Mouse (Mus musculus) midbrain, embryonic 16.5 days (tissue): Measurements from ENCODE around the gene Exoc4. TPM values are rescaled to one million over a fixed set of nuclear protein-coding genes. Genes with fewer than 3 reads are reported as not detected.

Experiments
- ATAC-seq: fragments of 200-750 bp; cut with Nextera tagmentation; 2 replicates; pipeline ENCODE4 v1.8.0; 2017; ENCODE audit warnings: moderate TSS enrichment
- H3K27ac ChIP-seq: fragments of 300-500 bp; sonication (generic); 2 replicates; pipeline ENCODE4 v1.5.1; 2014; ENCODE audit warnings: mild to moderate bottlenecking, low read length, mixed read lengths
- H3K27me3 ChIP-seq: fragments of 300-500 bp; sonication (generic); 2 replicates; pipeline ENCODE4 v1.6.1; 2014; ENCODE audit warnings: low read depth, low read length, mixed read lengths; ENCODE audit not compliant: control insufficient read depth, insufficient read depth
- H3K36me3 ChIP-seq: fragments of 300-500 bp; sonication (generic); 2 replicates; pipeline ENCODE4 v1.6.1; 2014; ENCODE audit warnings: mild to moderate bottlenecking, low read length, moderate library complexity, mixed read lengths; ENCODE audit not compliant: control insufficient read depth, insufficient read depth
- H3K4me1 ChIP-seq: fragments of 300-500 bp; sonication (generic); 2 replicates; pipeline ENCODE4 v1.6.1; 2014; ENCODE audit warnings: mild to moderate bottlenecking, low read length, mixed read lengths; ENCODE audit not compliant: control insufficient read depth, insufficient read depth
- H3K4me2 ChIP-seq: fragments of 300-500 bp; sonication (generic); 2 replicates; pipeline ENCODE4 v1.6.1; 2014; ENCODE audit warnings: mild to moderate bottlenecking, low read length, mixed read lengths
- H3K4me3 ChIP-seq: fragments of 300-500 bp; sonication (generic); 2 replicates; pipeline ENCODE4 v1.5.1; 2014; ENCODE audit warnings: low read depth, mild to moderate bottlenecking, low read length, moderate library complexity, mixed read lengths
- H3K9ac ChIP-seq: fragments of 300-500 bp; sonication (generic); 2 replicates; pipeline ENCODE4 v1.6.1; 2014; ENCODE audit warnings: low read depth, low read length, mixed read lengths
- H3K9me3 ChIP-seq: fragments of 300-500 bp; sonication (generic); replicated peaks from 2 replicates; pipeline ENCODE4 v1.6.1; 2014; ENCODE audit warnings: mild to moderate bottlenecking, low read length, mixed read lengths; ENCODE audit not compliant: control insufficient read depth, poor library complexity, severe bottlenecking
- WGBS: fragments of 180-500 bp; shearing (Covaris S2); extraction: QIAGEN DNeasy Blood & Tissue Kit; methylation state at CpG from one replicate; pipeline ENCODE4 v1.1.7; 2014; 5-methylcytosine and 5-hydroxymethylcytosine counted together
- polyA plus RNA-seq: library from polyadenylated mRNA; unstranded; fragments of >200 nt; fragmentation: Nextera tagmentation; extraction: Ambion mirVana; gene quantifications from 2 replicates; pipeline ENCODE4 v1.2.1, GENCODE M21; 2015

Exoc4 gene
- polyA plus RNA-seq, 1 experiment from 2014 or later: 48.7 TPM

DNA sequence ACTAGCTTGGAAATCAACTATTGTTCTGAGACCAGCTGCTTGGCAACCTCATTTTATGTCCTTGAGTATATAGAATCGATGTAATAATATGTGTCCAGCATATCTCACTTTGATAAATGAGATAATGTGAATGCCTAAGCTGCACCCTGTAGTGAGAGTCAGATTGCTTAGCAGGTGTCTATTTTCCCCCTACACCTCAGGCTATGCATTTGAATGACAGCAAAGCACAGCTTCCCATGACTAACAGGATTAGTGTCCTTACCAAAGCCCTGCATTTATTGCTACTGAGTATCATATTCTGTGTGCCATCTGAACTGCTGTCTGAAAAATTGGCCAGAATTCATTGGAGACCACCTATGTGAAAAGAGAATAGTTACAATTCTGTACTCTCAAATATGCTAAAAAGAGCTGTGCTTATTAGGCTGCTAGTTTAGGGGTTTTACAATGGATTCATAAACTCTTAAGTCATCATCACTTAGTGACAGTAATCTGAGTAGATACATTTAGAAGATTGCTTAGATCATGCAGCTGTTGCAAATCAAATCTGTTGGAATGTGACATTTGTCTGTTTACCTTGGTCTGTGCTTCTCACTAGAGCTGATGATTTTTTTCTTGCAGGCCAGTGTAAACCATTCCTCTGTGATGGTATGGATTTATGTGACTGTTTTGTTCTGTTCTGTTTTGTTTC, 98.3 kb downstream of the Exoc4 start:
- H3K36me3 ChIP-seq: no peaks in the 10 kb centered on the region
- H3K27ac ChIP-seq: no peak overlapping the region; the same call in 1 of the 2 replicates
- H3K4me1 ChIP-seq: peaks cover 3% of the 10 kb centered on the region; the same call in 1 of the 2 replicates
- H3K4me2 ChIP-seq: no peak overlapping the region
- ATAC-seq: peak; percentile 56; the same call in 1 of the 2 replicates
- H3K9ac ChIP-seq: no peak overlapping the region
- WGBS: 23% methylated on average over 1 of the region's 1 CpGs
- no peak overlapping the region for H3K4me3 ChIP-seq
- H3K27me3 ChIP-seq: no peaks in the 10 kb centered on the region
- H3K9me3 ChIP-seq: no peaks in the 10 kb centered on the region

DNA sequence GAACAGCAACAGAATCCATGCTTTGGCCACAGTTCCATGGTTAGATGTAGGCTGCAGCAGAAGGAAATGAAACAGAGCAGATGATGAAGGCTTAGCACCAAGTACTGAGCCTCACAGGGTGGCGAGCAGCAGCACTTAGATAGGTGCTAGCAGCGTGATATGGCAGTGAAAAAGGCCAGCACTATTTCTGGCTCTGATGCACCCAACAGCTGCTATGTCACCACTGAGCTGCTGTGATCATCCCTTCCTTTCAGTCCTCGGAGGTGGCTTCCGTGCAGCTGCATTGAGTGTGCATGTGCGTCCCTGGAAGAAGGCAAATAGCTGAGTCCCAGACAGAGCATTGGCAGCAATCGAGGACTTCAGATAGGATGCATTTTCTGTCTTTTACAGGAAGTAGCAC, 112.7 kb downstream of the Exoc4 start:
- WGBS: 79% methylated on average over 6 of the region's 6 CpGs
- Histone ChIP-seq H3K4me3 (no peak overlapping the region), H3K27me3 (no peaks in the 10 kb centered on the region), H3K4me1 (no peaks in the 10 kb centered on the region), H3K9ac (no peak overlapping the region), H3K36me3 (no peaks in the 10 kb centered on the region), H3K4me2 (no peak overlapping the region), H3K9me3 (no peaks in the 10 kb centered on the region), H3K27ac (no peak overlapping the region)
- no peak for ATAC-seq

DNA sequence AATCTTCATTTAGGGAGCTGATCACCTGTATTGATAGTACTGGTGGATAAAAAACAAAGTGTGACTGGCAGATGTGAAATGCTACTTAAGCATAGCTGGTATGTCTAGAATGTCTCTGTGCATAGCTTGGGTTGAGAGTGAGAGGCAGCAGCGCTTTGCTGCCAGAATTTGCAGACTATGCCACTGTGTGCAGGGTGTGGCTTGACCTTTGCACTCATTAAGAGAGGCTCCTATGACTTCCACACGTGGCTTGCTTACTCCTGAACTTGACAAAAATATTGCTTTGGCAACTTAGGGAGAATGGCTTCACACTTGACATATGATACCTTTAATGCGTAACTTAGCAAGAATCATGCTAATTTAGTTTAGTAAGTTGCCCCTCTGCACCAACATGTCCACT, 131.6 kb downstream of the Exoc4 start:
- no peak for ATAC-seq
- 80% methylated on average over 3 of the region's 3 CpGs for WGBS

DNA sequence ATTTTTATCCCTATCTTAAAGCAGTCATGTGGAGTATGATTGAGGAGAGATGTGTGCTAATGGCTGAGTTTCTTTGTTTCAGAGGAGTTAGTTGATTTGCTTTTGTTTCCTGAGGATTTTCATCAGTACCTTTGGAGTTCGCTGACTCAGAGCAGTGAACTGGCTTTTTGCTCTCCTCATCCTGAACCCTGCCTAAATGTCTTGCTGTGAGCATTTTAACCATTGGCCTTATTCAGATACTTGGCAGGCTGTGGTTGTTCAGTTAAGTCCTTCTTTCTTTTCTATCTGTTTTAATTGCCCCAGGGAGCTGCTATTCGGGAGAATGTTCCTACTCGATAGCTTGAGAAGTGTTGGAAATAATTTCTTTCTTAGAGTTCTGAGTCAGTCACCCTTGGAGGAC, 133.3 kb downstream of the Exoc4 start:
- H3K4me3 ChIP-seq: no peak overlapping the region
- no peaks in the 10 kb centered on the region for H3K4me1 ChIP-seq
- H3K9me3 ChIP-seq: no peaks in the 10 kb centered on the region
- WGBS: 28% methylated on average over 3 of the region's 3 CpGs
- ATAC-seq: no peak
- no peaks in the 10 kb centered on the region for H3K36me3 ChIP-seq
- no peak overlapping the region for H3K9ac ChIP-seq
- no peak overlapping the region for H3K27ac ChIP-seq
- H3K27me3 ChIP-seq: no peaks in the 10 kb centered on the region
- H3K4me2 ChIP-seq: no peak overlapping the region

More for the DNA sequence above, 131.6 kb downstream of the Exoc4 start:
- Histone ChIP-seq H3K4me3 (no peak overlapping the region), H3K36me3 (no peaks in the 10 kb centered on the region), H3K4me2 (no peak overlapping the region), H3K9ac (no peak overlapping the region), H3K27me3 (no peaks in the 10 kb centered on the region), H3K4me1 (no peaks in the 10 kb centered on the region), H3K27ac (no peak overlapping the region), H3K9me3 (no peaks in the 10 kb centered on the region)

DNA sequence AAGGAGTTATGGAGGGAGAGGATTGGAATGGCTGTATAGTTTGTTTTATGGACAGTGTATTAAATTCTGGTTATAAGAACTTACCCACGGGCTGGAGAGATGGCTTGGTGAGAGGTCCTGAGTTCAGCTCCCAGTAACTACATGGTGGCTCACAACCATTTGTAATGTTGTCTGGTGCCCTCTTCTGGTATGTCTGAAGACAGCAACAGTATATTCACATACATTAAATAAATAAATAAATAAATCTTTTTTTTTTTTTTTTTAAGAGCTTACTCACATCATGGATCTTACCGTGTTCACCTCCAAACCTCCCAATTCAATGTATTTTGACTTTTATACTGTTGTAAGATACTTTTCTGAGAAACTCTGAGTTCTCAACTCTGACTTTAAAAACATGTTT, 143.1 kb downstream of the Exoc4 start:
- Histone ChIP-seq H3K4me2 (no peak overlapping the region), H3K27ac (no peak overlapping the region), H3K4me3 (no peak overlapping the region), H3K9ac (no peak overlapping the region), H3K9me3 (no peaks in the 10 kb centered on the region), H3K27me3 (no peaks in the 10 kb centered on the region), H3K36me3 (no peaks in the 10 kb centered on the region), H3K4me1 (no peaks in the 10 kb centered on the region)
- no peak for ATAC-seq
- WGBS: 89% methylated on average over 2 of the region's 2 CpGs

DNA sequence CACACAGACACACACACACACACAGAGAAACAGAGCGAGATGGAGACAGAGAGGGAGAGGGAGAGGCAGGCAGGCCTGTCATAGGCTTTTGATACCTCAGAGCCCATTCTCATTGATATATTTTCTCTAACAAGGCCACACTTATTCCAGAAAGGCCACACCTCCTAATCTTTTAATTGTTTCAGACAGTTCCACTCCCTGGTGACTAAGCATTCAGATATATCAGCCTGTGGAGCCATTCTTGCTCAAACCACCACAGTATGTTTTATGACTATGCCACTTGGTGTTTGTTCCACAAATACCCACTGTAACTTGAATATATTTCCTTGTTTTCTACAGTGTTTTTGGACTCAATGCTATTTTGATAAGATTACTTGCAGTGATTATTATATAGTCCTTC, 150.6 kb downstream of the Exoc4 start:
- Histone ChIP-seq H3K4me1 (0 out of 2 replicates have a peak, but pooled peaks cover 2% of the 10 kb centered on the region), H3K4me2 (no peak overlapping the region), H3K9ac (no peak overlapping the region), H3K27me3 (no peaks in the 10 kb centered on the region), H3K36me3 (no peaks in the 10 kb centered on the region), H3K4me3 (no peak overlapping the region), H3K27ac (no peak overlapping the region), H3K9me3 (no peaks in the 10 kb centered on the region)
- 57% methylated on average over 1 of the region's 1 CpGs for WGBS
- no peak for ATAC-seq

DNA sequence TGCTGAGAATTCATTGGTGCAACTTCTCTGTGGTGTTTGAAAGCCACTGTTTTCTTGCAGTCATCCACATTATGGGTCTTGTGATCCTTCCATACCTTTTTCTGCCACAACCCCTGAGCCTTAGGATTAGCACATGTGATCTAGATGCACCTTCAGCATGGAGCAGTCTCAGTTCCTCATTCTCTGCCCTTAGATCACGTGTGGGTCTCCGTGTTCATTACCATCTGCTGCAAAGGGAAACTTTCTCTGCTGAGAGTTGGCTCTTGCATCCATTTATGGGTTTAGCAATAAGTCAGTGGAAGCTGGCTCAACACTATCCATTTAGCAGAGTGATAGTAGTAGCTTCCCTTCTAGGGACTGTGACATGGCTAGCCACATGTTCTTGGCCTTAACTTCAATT, 152.3 kb downstream of the Exoc4 start:
- Histone ChIP-seq H3K4me3 (no peak overlapping the region), H3K9me3 (no peaks in the 10 kb centered on the region), H3K4me1 (peaks cover 5% of the 10 kb centered on the region; the same call in 1 of the 2 replicates), H3K4me2 (no peak overlapping the region), H3K27ac (no peak overlapping the region), H3K36me3 (no peaks in the 10 kb centered on the region), H3K27me3 (no peaks in the 10 kb centered on the region), H3K9ac (no peak overlapping the region)
- ATAC-seq: no peak
- 99% methylated on average over 2 of the region's 2 CpGs for WGBS

DNA sequence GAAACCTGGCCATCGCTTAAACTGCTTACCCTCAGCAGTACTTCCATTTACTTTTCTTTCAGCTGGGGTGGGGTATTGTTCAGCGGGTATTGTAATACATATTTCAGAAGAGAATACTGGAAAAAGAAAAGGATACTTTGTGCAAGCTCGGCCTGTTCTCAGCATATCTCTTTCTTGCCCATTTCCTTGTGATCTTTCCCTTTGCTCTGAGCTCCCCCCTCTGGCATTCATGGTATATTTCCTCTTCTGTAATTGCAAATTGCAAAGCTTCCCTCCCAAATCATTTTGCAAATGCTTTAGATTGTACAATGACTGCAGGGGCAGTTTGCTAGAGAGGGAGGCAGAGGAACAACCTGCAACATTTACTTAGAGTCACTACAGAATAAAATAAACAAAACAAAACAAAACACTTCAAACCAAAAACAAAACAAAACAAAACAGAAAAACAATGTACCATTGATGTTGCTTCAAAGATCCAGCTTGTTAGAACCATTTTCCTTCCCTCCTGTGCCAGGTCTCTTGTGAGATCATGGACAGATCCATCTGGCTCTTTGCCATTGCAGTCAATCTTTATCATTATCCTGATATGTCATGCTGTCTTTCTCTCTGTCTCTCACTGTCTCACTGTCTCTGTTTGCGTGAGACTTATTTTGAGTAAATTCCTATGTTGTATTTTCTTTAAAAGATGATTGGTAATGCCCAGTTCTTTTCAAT, 156.8 kb downstream of the Exoc4 start:
- no peaks in the 10 kb centered on the region for H3K27me3 ChIP-seq
- no peaks in the 10 kb centered on the region for H3K36me3 ChIP-seq
- no peak overlapping the region for H3K4me2 ChIP-seq
- no peak overlapping the region for H3K27ac ChIP-seq
- H3K9ac ChIP-seq: no peak overlapping the region
- H3K4me3 ChIP-seq: no peak overlapping the region
- no peaks in the 10 kb centered on the region for H3K9me3 ChIP-seq
- peak; percentile 45; the same call in 1 of the 2 replicates for ATAC-seq
- peaks cover 5% of the 10 kb centered on the region; the same call in 1 of the 2 replicates for H3K4me1 ChIP-seq
- 42% methylated on average over 4 of the region's 4 CpGs for WGBS

DNA sequence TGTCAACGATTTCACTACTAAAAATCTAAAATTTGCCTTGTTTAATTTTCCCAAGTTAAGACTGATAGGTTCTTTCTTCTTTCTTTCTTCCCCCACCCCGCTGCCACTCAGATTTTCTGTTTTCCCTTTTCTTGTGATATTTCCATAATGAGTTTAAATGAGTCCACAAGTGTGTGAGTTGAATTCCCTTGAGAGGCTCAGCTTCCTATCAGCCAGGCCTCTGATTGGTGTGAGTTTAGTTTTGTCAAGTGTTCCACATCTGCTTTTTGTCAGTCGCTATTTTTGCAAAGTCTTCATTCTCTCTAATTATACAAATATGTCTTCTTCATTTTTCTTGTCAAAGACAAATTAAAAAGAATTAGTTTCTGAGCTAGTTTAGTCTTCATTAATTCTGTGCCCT, 160.7 kb downstream of the Exoc4 start:
- no peak for ATAC-seq
- Histone ChIP-seq H3K27ac (no peak overlapping the region), H3K9ac (no peak overlapping the region), H3K36me3 (no peaks in the 10 kb centered on the region), H3K27me3 (no peaks in the 10 kb centered on the region), H3K9me3 (no peaks in the 10 kb centered on the region), H3K4me1 (peaks cover 3% of the 10 kb centered on the region; the same call in 1 of the 2 replicates), H3K4me2 (no peak overlapping the region), H3K4me3 (no peak overlapping the region)
- WGBS: 89% methylated on average over 3 of the region's 3 CpGs
